Mouse (Mus musculus): ENCODE measurements around the gene Phldb1.

DNA sequence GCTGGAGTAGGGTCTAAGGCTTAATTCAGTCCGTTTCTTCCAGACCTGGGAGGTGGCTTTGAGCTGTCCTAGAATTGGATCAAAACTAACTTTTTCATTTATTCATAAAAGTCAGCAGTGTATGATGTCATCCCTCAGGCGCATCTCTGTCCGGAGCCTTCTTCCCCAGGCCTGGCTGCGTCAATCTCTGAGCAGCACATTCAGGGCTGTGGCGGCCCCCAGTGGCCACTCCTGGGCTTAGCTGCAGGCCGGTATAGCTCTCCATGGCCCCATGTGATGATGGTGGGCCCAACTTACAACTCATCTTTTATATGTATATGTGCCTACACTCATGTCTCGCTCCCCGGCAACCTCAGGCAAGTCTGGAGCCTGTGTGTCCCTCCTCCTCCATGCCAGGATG, 83.0 kb downstream of the Phldb1 start:
- peak; percentile 93 for TF ChIP-seq CTCF (IDR thresholded peaks at IDR 0.05; ENCODE audit: low read depth, low read length)
- TF ChIP-seq EP300 (IDR thresholded peaks at IDR 0.05; ENCODE audit: insufficient read depth, low read depth, low read length) = no peak
- no peak for TF ChIP-seq POLR2A (IDR thresholded peaks at IDR 0.05; ENCODE audit: insufficient read depth, low read length)

All from ES-Bruce4 (cell line).